Mouse (Mus musculus): ENCODE data around the gene Aaed1. TPM values are rescaled to one million over a fixed set of nuclear protein-coding genes. Genes with fewer than 3 reads are reported as not detected.

The Aaed1 gene
- total RNA-seq, 2 experiments from 2014 or later, result 19.0 to 20.8 TPM

GRCm38 (mm10) chr13:64322561-64323281 is 10.2 kb upstream of the Aaed1 start:
- intact Hi-C loops (cut with DNase I), result no loop called here
- H3K4me3 ChIP-seq, result no peak overlapping the region
- no peak for DNase-seq (ENCODE audit: extremely low spot score in 1 of 2, low spot score in 2 of 2)

GRCm38 (mm10) chr13:64320334-64320733 is 7.8 kb upstream of the Aaed1 start:
- DNase-seq (ENCODE audit: extremely low spot score in 1 of 2, low spot score in 2 of 2), result no peak
- intact Hi-C loops (cut with DNase I), result no loop called here
- TF ChIP-seq CTCF (IDR thresholded peaks at IDR 0.05), result no peak

More at GRCm38 (mm10) chr13:64322561-64323281, 10.2 kb upstream of the Aaed1 start:
- TF ChIP-seq CTCF (IDR thresholded peaks at IDR 0.05), result no peak
- no peak overlapping the region for H3K27ac ChIP-seq

DNA sequence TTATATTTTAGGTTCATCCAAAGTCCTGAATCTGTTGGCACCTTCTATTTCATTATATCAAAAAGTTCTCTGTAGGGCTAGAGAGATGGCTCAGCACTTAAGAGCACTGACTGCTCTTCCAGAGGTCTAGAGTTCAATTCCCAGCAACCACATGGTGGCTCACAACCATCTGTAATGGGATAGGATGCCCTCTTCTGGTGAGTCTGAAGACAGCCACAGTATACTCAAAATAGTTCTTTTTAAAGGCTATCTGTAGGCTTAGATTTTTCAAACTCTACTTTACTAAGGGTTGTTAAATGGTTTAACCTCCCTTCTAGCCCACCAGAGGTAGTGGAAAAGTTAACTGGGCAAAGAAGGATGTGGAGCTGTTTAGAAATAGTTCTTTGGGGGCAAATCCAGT is 7.3 kb upstream of the Aaed1 start:
- peak; percentile 10; the same call in 1 of the 2 replicates for TF ChIP-seq CTCF (IDR thresholded peaks at IDR 0.05)
- Histone ChIP-seq H3K4me3 (no peak overlapping the region), H3K27ac (no peak overlapping the region)
- DNase-seq (ENCODE audit: extremely low spot score in 1 of 2, low spot score in 2 of 2), result no peak
- intact Hi-C loops (cut with DNase I), result loop anchor here (5.0 to 10.0 kb wide), 3 partner anchors 585 to 955 kb away; partner anchors contain the start of genes Cntnap3 and Zfp369

More at GRCm38 (mm10) chr13:64320334-64320733, 7.8 kb upstream of the Aaed1 start:
- Histone ChIP-seq H3K4me3 (no peak overlapping the region), H3K27ac (no peak overlapping the region)

- DNase-seq (ENCODE audit: extremely low spot score in 1 of 2, low spot score in 2 of 2), result no peak
- no peak for TF ChIP-seq CTCF (IDR thresholded peaks at IDR 0.05)
- intact Hi-C loops (cut with DNase I), result loop anchor here (5.0 to 10.0 kb wide), 3 partner anchors 586 to 956 kb away; partner anchors contain the start of genes Cntnap3 and Zfp369
- Histone ChIP-seq H3K27ac (no peak overlapping the region), H3K4me3 (no peak overlapping the region)
Measured at GRCm38 (mm10) chr13:64318355-64318754, 5.8 kb upstream of the Aaed1 start.

- peak; percentile 82 for TF ChIP-seq CTCF (IDR thresholded peaks at IDR 0.05)
- intact Hi-C loops (cut with DNase I), result loop anchor here (1.0 to 10.0 kb wide), 6 partner anchors 55 to 959 kb away; partner anchors contain the start of genes Cdk20, Cntnap3, Ctsl and Zfp369
- Histone ChIP-seq H3K4me3 (no peak overlapping the region), H3K27ac (no peak overlapping the region)
- no peak for DNase-seq (ENCODE audit: extremely low spot score in 1 of 2, low spot score in 2 of 2)
Measured at GRCm38 (mm10) chr13:64315483-64316050, 3.1 kb upstream of the Aaed1 start.

GRCm38 (mm10) chr13:64314041-64314440 is 1.5 kb upstream of the Aaed1 start:
- no peak overlapping the region for H3K27ac ChIP-seq
- intact Hi-C loops (cut with DNase I), result loop anchor here (2.0 to 10.0 kb wide), 4 partner anchors 57 to 961 kb away; partner anchors contain the start of genes Cntnap3, Ctsl, Mfsd14b and Zfp369
- DNase-seq (ENCODE audit: extremely low spot score in 1 of 2, low spot score in 2 of 2), result no peak
- H3K4me3 ChIP-seq, result no peak overlapping the region
- TF ChIP-seq CTCF (IDR thresholded peaks at IDR 0.05), result no peak

DNA sequence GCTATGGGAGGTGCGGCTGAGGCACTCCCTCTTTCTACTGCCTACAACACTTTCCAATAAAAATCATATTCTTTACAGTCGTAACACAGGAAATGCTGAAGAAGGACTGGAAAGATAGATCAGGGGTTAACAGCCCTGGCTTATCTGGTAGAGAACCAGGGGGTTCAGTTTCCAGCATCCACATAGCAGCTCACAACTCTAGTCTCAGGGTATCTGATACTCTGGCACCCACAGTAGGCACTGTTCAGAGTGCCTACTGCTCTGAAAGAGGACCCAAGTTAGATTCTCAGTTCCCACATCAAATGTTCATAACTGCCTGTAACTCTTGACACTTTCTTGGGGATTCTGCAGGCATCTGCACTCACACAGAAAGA is 393 bp upstream of the Aaed1 start:
- no peak for DNase-seq (ENCODE audit: extremely low spot score in 1 of 2, low spot score in 2 of 2)
- TF ChIP-seq CTCF (IDR thresholded peaks at IDR 0.05), result no peak
- Histone ChIP-seq H3K27ac (peak overlapping the region; percentile 74), H3K4me3 (peak overlapping the region; percentile 60)
- intact Hi-C loops (cut with DNase I), result loop anchor here (1.0 to 10.0 kb wide), 4 partner anchors 31 to 962 kb away; partner anchors contain the start of genes Cntnap3, Mfsd14b and Zfp369

- intact Hi-C loops (cut with DNase I), result loop anchor here (5.0 to 10.0 kb wide), 3 partner anchors 594 to 964 kb away; partner anchors contain the start of genes Cntnap3, Mfsd14b and Zfp369
- Histone ChIP-seq H3K27ac (no peak overlapping the region), H3K4me3 (peak overlapping the region; percentile 60)
- no peak for DNase-seq (ENCODE audit: extremely low spot score in 1 of 2, low spot score in 2 of 2)
- no peak for TF ChIP-seq CTCF (IDR thresholded peaks at IDR 0.05)
Measured at GRCm38 (mm10) chr13:64311266-64311665, 1.2 kb downstream of the Aaed1 start.

GRCm38 (mm10) chr13:64310585-64310984 is 1.9 kb downstream of the Aaed1 start:
- no peak for DNase-seq (ENCODE audit: extremely low spot score in 1 of 2, low spot score in 2 of 2)

DNA sequence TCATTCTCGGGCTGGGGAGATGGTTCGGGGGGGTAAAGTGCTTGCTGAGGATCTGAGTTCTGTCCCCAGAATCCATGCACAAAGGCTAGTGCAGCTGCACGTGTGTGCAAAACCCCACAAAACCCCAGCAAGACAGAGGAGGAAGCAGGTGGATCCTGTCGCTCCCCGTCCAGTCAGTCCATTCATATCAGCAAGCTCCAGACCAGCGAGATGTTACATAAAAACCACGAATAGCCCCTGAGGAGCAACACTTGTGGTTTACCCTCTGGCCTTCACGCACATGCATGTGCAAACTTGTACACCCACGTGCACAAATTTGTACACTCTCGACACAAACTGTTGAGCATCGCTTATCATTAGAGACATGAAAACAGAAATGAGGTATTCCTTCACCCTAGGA is 2.7 kb downstream of the Aaed1 start:
- TF ChIP-seq CTCF (IDR thresholded peaks at IDR 0.05), result no peak
- intact Hi-C loops (cut with DNase I), result loop anchor here (5.0 to 10.0 kb wide), 4 partner anchors 208 to 965 kb away; partner anchors contain the start of genes Cntnap3, Mfsd14b and Zfp369
- DNase-seq (ENCODE audit: extremely low spot score in 1 of 2, low spot score in 2 of 2), result no peak
- Histone ChIP-seq H3K27ac (no peak overlapping the region), H3K4me3 (no peak overlapping the region)

More at GRCm38 (mm10) chr13:64310585-64310984, 1.9 kb downstream of the Aaed1 start:
- H3K4me3 ChIP-seq, result no peak overlapping the region
- intact Hi-C loops (cut with DNase I), result loop anchor here (5.0 to 10.0 kb wide), 3 partner anchors 594 to 964 kb away; partner anchors contain the start of genes Cntnap3, Mfsd14b and Zfp369
- no peak for TF ChIP-seq CTCF (IDR thresholded peaks at IDR 0.05)
- H3K27ac ChIP-seq, result no peak overlapping the region

- no peak overlapping the region for H3K4me3 ChIP-seq
- peak; percentile 52 for TF ChIP-seq CTCF (IDR thresholded peaks at IDR 0.05)
- intact Hi-C loops (cut with DNase I), result loop anchor here (5.0 kb wide), 1 partner anchor 207 kb away; no protein-coding TSS in a partner anchor
- H3K27ac ChIP-seq, result no peak overlapping the region
- DNase-seq (ENCODE audit: extremely low spot score in 1 of 2, low spot score in 2 of 2), result no peak
Measured at GRCm38 (mm10) chr13:64309036-64309435, 3.5 kb downstream of the Aaed1 start.

GRCm38 (mm10) chr13:64307508-64307907 is 5.0 kb downstream of the Aaed1 start:
- DNase-seq (ENCODE audit: extremely low spot score in 1 of 2, low spot score in 2 of 2), result no peak
- intact Hi-C loops (cut with DNase I), result loop anchor here (2.0 to 5.0 kb wide), 3 partner anchors 59 to 205 kb away; no protein-coding TSS in a partner anchor
- Histone ChIP-seq H3K4me3 (no peak overlapping the region), H3K27ac (no peak overlapping the region)
- TF ChIP-seq CTCF (IDR thresholded peaks at IDR 0.05), result no peak
